Mouse (Mus musculus) MN1 (cell line): ENCODE results near the gene Frmd4b.
"Not testable (repeated sequence)": the region's sequence is repeated elsewhere in the genome, so short reads cannot be mapped to it uniquely, and the experiment has no call there.

ENCODE experiments used
- DNase-seq: peaks from one replicate; pipeline ENCODE4 v3.0.0-alpha.2; 2016; ENCODE audit warnings: low spot score

Frmd4b gene

GRCm38 (mm10) chr6:97472873-97473550 lies 144.3 kb downstream of the Frmd4b start:
- DNase-seq, result peak; percentile 18

- no peak for DNase-seq
These were observed 153.3 kb downstream of the Frmd4b start for GRCm38 (mm10) chr6:97463898-97464524.

GRCm38 (mm10) chr6:97462421-97462820 lies 154.9 kb downstream of the Frmd4b start:
- no peak for DNase-seq

GRCm38 (mm10) chr6:97459112-97459511 lies 158.2 kb downstream of the Frmd4b start:
- no peak for DNase-seq

- DNase-seq, result peak; percentile 19
These were observed 159.0 kb downstream of the Frmd4b start for GRCm38 (mm10) chr6:97458358-97458757.

- DNase-seq, result peak; percentile 35
These were observed 159.4 kb downstream of the Frmd4b start for GRCm38 (mm10) chr6:97457954-97458353.

GRCm38 (mm10) chr6:97457210-97457609 lies 160.1 kb downstream of the Frmd4b start:
- no peak for DNase-seq

GRCm38 (mm10) chr6:97452223-97452622 lies 165.1 kb downstream of the Frmd4b start:
- no peak for DNase-seq

- no peak for DNase-seq
These were observed 167.5 kb downstream of the Frmd4b start for GRCm38 (mm10) chr6:97449806-97450205.

GRCm38 (mm10) chr6:97447020-97447419 lies 170.3 kb downstream of the Frmd4b start:
- no peak for DNase-seq

- DNase-seq, result no peak
These were observed 173.2 kb downstream of the Frmd4b start for GRCm38 (mm10) chr6:97444145-97444544.

- DNase-seq, result peak; percentile 56
These were observed 173.8 kb downstream of the Frmd4b start for GRCm38 (mm10) chr6:97443522-97443921.

GRCm38 (mm10) chr6:97441357-97441756 lies 176.0 kb downstream of the Frmd4b start:
- peak; percentile 44 for DNase-seq

- DNase-seq, result no peak
These were observed 178.3 kb downstream of the Frmd4b start for GRCm38 (mm10) chr6:97438918-97439645.

GRCm38 (mm10) chr6:97434753-97435152 lies 182.6 kb downstream of the Frmd4b start:
- no peak for DNase-seq

- DNase-seq, result no peak
These were observed 185.9 kb downstream of the Frmd4b start for GRCm38 (mm10) chr6:97431309-97432004.

- DNase-seq, result no peak
These were observed 186.8 kb downstream of the Frmd4b start for GRCm38 (mm10) chr6:97430519-97430918.

GRCm38 (mm10) chr6:97429688-97430343 lies 187.5 kb downstream of the Frmd4b start:
- DNase-seq, result no peak

- peak; percentile 74 for DNase-seq
These were observed 197.4 kb downstream of the Frmd4b start for GRCm38 (mm10) chr6:97419771-97420446.

GRCm38 (mm10) chr6:97416972-97417554 lies 200.3 kb downstream of the Frmd4b start:
- peak; percentile 28 for DNase-seq

- DNase-seq, result not testable (repeated sequence)
These were observed 201.8 kb downstream of the Frmd4b start for GRCm38 (mm10) chr6:97415578-97415977.
